Mouse (Mus musculus): Measurements from ENCODE around the gene App.

DNA sequence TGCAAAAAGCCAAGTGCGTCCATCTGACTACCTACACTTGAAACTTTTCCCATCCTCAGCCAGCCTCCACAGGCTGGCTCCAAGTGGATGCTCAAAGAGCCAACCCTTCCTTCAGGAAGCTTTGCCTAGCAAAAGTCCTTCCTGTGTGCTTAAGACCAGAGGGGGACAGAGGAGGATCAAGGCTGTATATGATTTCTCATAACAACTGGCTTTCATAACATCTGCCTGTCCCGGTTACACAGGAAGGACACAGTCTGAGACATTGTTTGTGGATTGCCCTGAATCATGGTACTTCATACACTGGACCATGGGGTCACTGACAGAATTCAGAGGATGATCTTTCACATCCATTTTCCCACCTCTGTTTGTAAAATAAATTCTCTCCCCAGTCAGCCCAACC lies 61.3 kb downstream of the App start:
- TF ChIP-seq CTCF (IDR thresholded peaks at IDR 0.05; ENCODE audit: low read depth) = no peak
- TF ChIP-seq EP300 (IDR thresholded peaks at IDR 0.05; ENCODE audit: low read depth) = no peak
